Mouse (Mus musculus) liver, embryonic 16.5 days (tissue): ENCODE data around the gene Slc30a7. TPM values are rescaled to one million over a fixed set of nuclear protein-coding genes. Genes with fewer than 3 reads are reported as not detected.

Experiments
- ATAC-seq: fragments of 200-750 bp; cut with Nextera tagmentation; 2 replicates; pipeline ENCODE4 v1.8.0; 2017; ENCODE audit warnings: low read depth, mild to moderate bottlenecking, moderate number of reproducible peaks, moderate library complexity
- H3K27ac ChIP-seq: fragments of 300-500 bp; sonication (generic); 2 replicates; pipeline ENCODE4 v1.5.1; 2014; ENCODE audit warnings: mild to moderate bottlenecking, low read length
- H3K27me3 ChIP-seq: fragments of 300-500 bp; sonication (generic); 2 replicates; pipeline ENCODE4 v1.6.1; 2014; ENCODE audit warnings: low read depth, low read length, mixed read lengths; ENCODE audit not compliant: control insufficient read depth, insufficient read depth
- H3K36me3 ChIP-seq: fragments of 300-500 bp; sonication (generic); 2 replicates; pipeline ENCODE4 v1.6.1; 2014; ENCODE audit warnings: mild to moderate bottlenecking; ENCODE audit not compliant: control insufficient read depth, insufficient read depth
- H3K4me1 ChIP-seq: fragments of 300-500 bp; sonication (generic); 2 replicates; pipeline ENCODE4 v1.6.1; 2014; ENCODE audit warnings: low read depth, low read length, mixed read lengths; ENCODE audit not compliant: control insufficient read depth
- H3K4me2 ChIP-seq: fragments of 300-500 bp; sonication (generic); 2 replicates; pipeline ENCODE4 v1.6.1; 2014; ENCODE audit warnings: low read depth, low read length, mixed read lengths
- H3K4me3 ChIP-seq: fragments of 300-500 bp; sonication (generic); 2 replicates; pipeline ENCODE4 v1.5.1; 2014; ENCODE audit warnings: low read depth, mild to moderate bottlenecking, low read length
- H3K9ac ChIP-seq: fragments of 300-500 bp; sonication (generic); 2 replicates; pipeline ENCODE4 v1.6.1; 2014; ENCODE audit warnings: low read depth, low read length
- H3K9me3 ChIP-seq: fragments of 300-500 bp; sonication (generic); replicated peaks from 2 replicates; pipeline ENCODE4 v1.6.1; 2016; ENCODE audit warnings: low read length; ENCODE audit not compliant: control insufficient read depth
- WGBS: fragments of 180-500 bp; shearing (Covaris S2); extraction: QIAGEN DNeasy Blood & Tissue Kit; methylation state at CpG from one replicate; pipeline ENCODE4 v1.1.7; 2014; ENCODE audit not compliant: insufficient replicate concordance; 5-methylcytosine and 5-hydroxymethylcytosine counted together
- polyA plus RNA-seq: library from polyadenylated mRNA; unstranded; fragments of >200 nt; fragmentation: Nextera tagmentation; extraction: Ambion mirVana; gene quantifications from 2 replicates; pipeline ENCODE4 v1.2.1, GENCODE M21; 2015

Gene Slc30a7
- polyA plus RNA-seq, 1 experiment from 2014 or later = 10.2 TPM

DNA sequence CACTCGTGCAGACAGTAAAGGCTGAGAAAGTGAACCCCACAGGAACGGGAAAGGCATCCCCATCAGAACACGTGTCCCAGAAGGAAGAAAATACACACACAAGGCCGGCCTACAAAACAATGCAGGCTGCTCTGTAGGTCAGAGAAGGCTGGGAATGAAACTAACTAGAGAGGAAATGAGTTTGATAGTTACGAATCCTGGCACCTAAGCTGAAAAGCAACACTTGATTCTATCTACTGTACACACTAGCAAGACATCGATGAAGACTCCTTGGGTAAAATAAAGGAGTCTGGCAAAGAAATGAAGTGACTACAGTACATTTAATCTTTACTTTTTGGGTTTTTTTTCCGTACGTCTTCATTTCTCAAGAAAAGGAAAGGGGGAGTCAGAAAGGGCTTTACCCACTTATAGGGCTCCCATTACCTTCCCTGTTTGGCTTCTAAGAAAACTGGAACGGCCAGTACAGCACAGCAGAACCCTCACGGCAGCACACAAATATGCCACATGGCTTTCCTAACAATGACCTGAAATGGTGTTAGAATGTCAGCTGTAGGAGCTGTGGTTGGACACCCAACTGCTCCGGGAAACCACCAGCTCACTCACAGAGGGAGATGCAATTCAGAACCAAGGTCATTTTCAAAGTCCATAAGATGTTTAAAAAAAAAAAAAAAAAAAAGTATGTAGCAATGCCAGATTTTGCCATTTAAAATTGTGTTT is 45.7 kb downstream of the Slc30a7 start:
- H3K9ac ChIP-seq = no peak overlapping the region
- no peaks in the 10 kb centered on the region for H3K27me3 ChIP-seq
- ATAC-seq = no peak
- no peak overlapping the region for H3K27ac ChIP-seq
- no peaks in the 10 kb centered on the region; the same call in 1 of the 2 replicates for H3K36me3 ChIP-seq
- no peak overlapping the region for H3K4me2 ChIP-seq
- H3K4me1 ChIP-seq = no peaks in the 10 kb centered on the region
- H3K9me3 ChIP-seq = no peaks in the 10 kb centered on the region
- WGBS = 76% methylated on average over 11 of the region's 11 CpGs
- no peak overlapping the region for H3K4me3 ChIP-seq

DNA sequence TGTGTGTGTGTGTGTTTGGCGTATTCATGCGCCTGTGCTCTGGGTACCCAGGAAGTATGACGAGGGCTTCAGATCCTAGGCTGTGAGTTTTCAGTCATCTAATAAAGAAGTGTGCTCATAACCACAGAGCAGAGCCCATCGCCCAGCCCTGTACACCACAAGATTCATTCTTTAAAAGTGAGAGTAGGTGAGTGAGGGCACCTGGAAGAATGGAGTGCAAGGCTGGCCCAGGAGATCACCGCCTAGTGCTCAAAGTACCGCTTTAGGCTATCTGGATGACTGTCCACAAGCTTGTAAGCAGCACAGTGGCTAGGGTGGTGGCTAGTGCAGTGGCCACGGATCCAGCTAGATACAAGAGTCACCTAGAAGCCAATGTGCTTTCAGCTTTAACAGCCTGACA is 50.0 kb downstream of the Slc30a7 start:
- H3K9ac ChIP-seq = no peak overlapping the region
- no peaks in the 10 kb centered on the region for H3K4me1 ChIP-seq
- H3K36me3 ChIP-seq = peaks cover 3% of the 10 kb centered on the region; the same call in 1 of the 2 replicates
- 81% methylated on average over 7 of the region's 7 CpGs for WGBS
- no peak overlapping the region for H3K4me2 ChIP-seq
- H3K4me3 ChIP-seq = no peak overlapping the region
- ATAC-seq = no peak
- no peaks in the 10 kb centered on the region for H3K9me3 ChIP-seq
- H3K27me3 ChIP-seq = no peaks in the 10 kb centered on the region
- H3K27ac ChIP-seq = no peak overlapping the region

DNA sequence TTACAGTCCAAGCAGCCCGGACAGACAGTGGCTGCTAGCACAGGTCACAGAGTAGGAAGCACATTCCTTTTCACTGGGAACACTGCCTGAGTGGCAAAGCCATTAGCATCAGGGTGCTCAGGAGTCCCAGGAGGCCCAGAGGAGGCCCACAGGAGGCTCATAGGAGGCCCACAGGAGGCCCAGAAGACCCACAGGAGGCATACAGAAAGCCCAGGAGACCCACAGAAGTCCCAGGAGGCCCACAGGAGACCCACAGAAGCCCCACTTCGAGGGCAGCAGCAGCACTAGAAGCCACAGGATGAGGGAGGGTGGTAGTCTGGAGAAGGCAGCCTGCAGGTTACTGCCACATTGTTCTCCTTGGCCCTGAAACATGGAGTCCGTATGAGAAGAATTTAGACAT is 54.1 kb downstream of the Slc30a7 start:
- no peaks in the 10 kb centered on the region for H3K4me1 ChIP-seq
- no peaks in the 10 kb centered on the region for H3K27me3 ChIP-seq
- WGBS = 67% methylated on average over 3 of the region's 3 CpGs
- no peak overlapping the region for H3K9ac ChIP-seq
- H3K4me2 ChIP-seq = no peak overlapping the region
- H3K9me3 ChIP-seq = no peaks in the 10 kb centered on the region
- no peak overlapping the region for H3K4me3 ChIP-seq
- H3K27ac ChIP-seq = no peak overlapping the region
- no peak for ATAC-seq
- peaks cover 7% of the 10 kb centered on the region for H3K36me3 ChIP-seq

DNA sequence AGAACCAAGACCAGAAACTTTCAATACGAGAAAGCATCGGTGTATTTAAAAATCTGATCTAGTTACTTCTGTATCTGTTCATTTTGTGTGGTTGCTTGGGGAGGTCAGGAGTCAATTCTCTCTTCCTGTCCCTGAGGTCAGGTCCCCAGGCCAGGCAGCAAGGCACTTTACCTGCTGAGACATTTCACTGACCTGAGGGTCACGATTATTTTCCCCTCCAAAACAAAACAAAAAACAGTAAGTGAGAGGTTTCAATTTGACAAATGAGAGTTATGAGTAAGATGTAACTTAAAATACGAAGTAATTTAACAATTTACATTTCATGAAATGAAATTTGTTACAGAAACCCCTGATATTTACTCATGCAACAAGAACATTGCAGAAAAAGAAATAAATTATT is 54.9 kb downstream of the Slc30a7 start:
- H3K9me3 ChIP-seq = no peaks in the 10 kb centered on the region
- no peak overlapping the region for H3K27ac ChIP-seq
- ATAC-seq = no peak
- no peak overlapping the region for H3K4me3 ChIP-seq
- 72% methylated on average over 4 of the region's 4 CpGs for WGBS
- no peaks in the 10 kb centered on the region for H3K27me3 ChIP-seq
- no peaks in the 10 kb centered on the region for H3K4me1 ChIP-seq
- peaks cover 7% of the 10 kb centered on the region for H3K36me3 ChIP-seq
- H3K9ac ChIP-seq = no peak overlapping the region
- no peak overlapping the region for H3K4me2 ChIP-seq

DNA sequence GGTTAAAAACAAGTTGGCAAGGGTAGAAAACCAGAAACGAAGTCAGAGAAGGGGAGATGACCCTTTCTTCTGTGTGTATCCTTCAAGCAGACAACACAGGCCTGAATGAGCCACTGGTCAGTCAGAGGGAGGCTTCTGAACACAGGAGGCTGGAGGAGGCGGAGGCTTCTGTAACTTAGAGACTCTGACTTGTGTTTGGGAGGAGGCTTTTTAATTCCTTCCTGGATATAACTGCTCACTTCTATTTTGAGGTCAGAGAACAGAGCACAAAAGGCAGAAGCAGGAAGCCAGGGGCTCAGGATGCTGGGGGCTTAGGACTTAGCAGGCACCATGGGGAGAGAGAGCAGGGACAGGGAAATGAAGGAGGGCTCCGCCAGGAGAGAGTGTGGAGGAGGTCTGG is 56.0 kb downstream of the Slc30a7 start:
- no peak for ATAC-seq
- Histone ChIP-seq H3K27ac (no peak overlapping the region), H3K36me3 (peaks cover 9% of the 10 kb centered on the region), H3K4me1 (no peaks in the 10 kb centered on the region), H3K4me2 (no peak overlapping the region), H3K4me3 (no peak overlapping the region), H3K9ac (no peak overlapping the region), H3K9me3 (no peaks in the 10 kb centered on the region), H3K27me3 (no peaks in the 10 kb centered on the region)
- WGBS = 65% methylated on average over 3 of the region's 3 CpGs

DNA sequence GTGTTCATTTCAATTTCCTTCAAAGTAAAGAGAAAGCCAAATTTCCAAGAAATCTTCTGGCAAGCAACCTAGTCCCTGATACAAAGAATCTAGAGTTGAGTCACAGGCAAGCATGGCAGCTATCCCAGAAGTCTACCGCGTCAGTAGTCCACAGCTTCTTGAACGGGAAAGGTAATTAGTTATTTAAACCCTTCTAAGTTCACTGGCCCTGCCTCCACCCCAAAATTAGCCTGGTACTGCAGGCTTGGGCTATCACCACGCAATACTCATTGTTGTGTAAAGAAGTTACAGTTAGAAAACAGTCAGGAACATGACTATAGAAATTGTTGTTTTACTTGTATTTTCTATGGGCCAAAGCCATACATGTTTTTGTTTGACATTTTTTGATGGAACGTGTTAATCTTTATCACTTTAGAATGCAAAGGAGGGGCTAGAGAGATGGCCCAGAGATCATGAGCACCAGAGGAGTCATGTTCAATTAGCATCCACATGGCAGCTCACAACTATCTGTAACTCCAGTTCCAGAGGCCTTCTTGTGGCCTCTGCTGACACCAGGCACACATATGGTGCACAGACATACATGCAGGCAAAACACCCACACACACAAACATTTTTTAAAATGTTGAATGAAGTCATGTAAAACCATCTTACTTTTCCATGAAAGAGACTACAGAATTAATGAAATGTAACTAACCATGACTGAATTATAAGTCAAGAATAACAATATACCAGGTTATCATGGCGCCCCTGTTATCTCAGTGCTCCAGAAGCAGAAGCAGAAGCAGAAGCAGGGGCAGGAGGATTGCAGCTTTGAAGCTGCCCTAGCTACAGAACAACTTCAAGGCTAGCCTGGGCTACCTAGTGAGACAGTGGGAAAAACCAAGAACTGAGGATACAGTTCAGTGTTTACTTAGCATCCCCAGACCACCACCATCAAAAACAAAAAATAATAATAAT is 57.0 kb downstream of the Slc30a7 start:
- no peak overlapping the region for H3K4me2 ChIP-seq
- H3K9me3 ChIP-seq = no peaks in the 10 kb centered on the region
- no peak overlapping the region for H3K27ac ChIP-seq
- no peak overlapping the region for H3K4me3 ChIP-seq
- no peak for ATAC-seq
- no peak overlapping the region for H3K9ac ChIP-seq
- WGBS = 76% methylated on average over 6 of the region's 6 CpGs
- H3K36me3 ChIP-seq = peaks cover 11% of the 10 kb centered on the region
- no peaks in the 10 kb centered on the region for H3K27me3 ChIP-seq
- no peaks in the 10 kb centered on the region for H3K4me1 ChIP-seq

DNA sequence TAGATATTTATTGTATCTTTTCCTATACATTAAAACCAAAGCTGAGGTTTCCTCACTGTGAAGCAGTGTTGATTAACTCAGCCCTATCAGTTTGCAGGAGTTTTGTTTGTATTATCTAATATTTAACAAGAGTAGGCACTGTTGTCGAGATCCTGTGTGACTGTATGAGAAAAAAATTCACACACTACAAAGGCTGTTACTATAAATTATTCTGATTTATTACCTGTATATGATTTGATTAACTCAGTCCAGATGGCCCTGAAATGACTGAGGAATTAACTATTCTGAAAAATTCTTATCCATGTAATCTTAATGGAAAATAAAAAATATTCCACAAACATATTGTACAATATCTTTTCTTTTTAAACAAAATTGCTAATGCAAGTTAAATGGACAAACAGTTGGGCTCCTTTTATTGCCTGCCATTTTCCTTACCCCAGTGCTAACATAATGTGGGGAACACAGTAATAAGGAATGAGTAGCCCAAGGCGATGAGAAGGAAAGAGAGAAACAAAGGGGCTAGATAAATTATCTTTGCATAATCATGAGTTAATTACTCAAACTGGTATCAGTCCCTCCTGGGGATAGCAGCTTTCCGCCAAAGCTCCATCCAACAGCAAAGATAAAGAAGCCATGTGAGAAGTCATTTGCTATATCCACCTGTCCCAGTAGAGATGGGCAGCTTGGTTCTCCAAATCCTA is 57.8 kb downstream of the Slc30a7 start:
- no peaks in the 10 kb centered on the region for H3K4me1 ChIP-seq
- peaks cover 11% of the 10 kb centered on the region for H3K36me3 ChIP-seq
- no peak overlapping the region for H3K4me2 ChIP-seq
- no peak overlapping the region for H3K9ac ChIP-seq
- WGBS = 68% methylated on average over 3 of the region's 3 CpGs
- no peak overlapping the region for H3K27ac ChIP-seq
- no peaks in the 10 kb centered on the region for H3K9me3 ChIP-seq
- no peak for ATAC-seq
- no peak overlapping the region for H3K4me3 ChIP-seq
- no peaks in the 10 kb centered on the region for H3K27me3 ChIP-seq

DNA sequence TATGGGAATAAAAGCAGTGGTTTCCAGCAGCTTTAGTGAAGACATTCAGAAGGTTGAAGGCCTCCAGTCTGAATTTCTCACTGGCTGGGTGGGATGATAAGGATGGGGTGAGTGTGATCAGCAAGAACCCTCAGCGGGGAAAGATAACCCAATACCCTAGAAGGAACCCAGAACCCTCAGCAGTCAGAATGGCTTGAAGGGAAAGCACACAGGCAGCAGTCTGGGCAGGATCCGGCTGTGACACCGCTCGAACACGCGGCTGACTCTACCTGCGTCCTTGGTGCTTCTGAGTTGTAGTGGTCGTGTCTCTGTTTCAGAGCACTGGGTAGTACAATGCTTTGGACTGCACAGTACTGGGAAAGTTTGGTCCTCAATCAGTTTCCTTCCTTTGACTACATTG is 60.9 kb downstream of the Slc30a7 start:
- Histone ChIP-seq H3K36me3 (peaks cover 8% of the 10 kb centered on the region), H3K27ac (no peak overlapping the region), H3K4me2 (no peak overlapping the region), H3K4me3 (no peak overlapping the region), H3K9me3 (no peaks in the 10 kb centered on the region), H3K27me3 (no peaks in the 10 kb centered on the region), H3K9ac (no peak overlapping the region), H3K4me1 (no peaks in the 10 kb centered on the region)
- ATAC-seq = no peak
- 77% methylated on average over 8 of the region's 8 CpGs for WGBS
